Mouse (Mus musculus): ENCODE results near the gene Tmem245. TPM values are rescaled to one million over a fixed set of nuclear protein-coding genes. Genes with fewer than 3 reads are reported as not detected.
A peak's percentile ranks its signal among the peaks of the same experiment; 100 is the strongest.

Gene Tmem245
- total RNA-seq, 2 experiments from 2014 or later, result 35.7 to 46.8 TPM

GRCm38 (mm10) chr4:56865971-56866370 lies 81.3 kb downstream of the Tmem245 start:
- DNase-seq (ENCODE audit: low spot score in 2 of 2), result no peak

- peak; percentile 82 to 92 for DNase-seq (ENCODE audit: low spot score in 2 of 2)
Measured at GRCm38 (mm10) chr4:56865003-56865511, 82.2 kb downstream of the Tmem245 start, which contains the start of gene Ctnnal1. Gene Ctnnal1 (minus strand): TSS chr4:56865188.

- DNase-seq (ENCODE audit: low spot score in 2 of 2), result peak in 1 of 2 experiments; percentile 51
Measured at GRCm38 (mm10) chr4:56864417-56865001, 82.7 kb downstream of the Tmem245 start.

GRCm38 (mm10) chr4:56864016-56864415 lies 83.2 kb downstream of the Tmem245 start:
- DNase-seq (ENCODE audit: low spot score in 2 of 2), result no peak

GRCm38 (mm10) chr4:56861551-56861950 lies 85.7 kb downstream of the Tmem245 start:
- no peak for DNase-seq (ENCODE audit: low spot score in 2 of 2)

- no peak for DNase-seq (ENCODE audit: low spot score in 2 of 2)
Measured at GRCm38 (mm10) chr4:56858733-56859132, 88.5 kb downstream of the Tmem245 start.

- no peak for DNase-seq (ENCODE audit: low spot score in 2 of 2)
Measured at GRCm38 (mm10) chr4:56856371-56856949, 90.8 kb downstream of the Tmem245 start.

GRCm38 (mm10) chr4:56855935-56856334 lies 91.3 kb downstream of the Tmem245 start:
- no peak for DNase-seq (ENCODE audit: low spot score in 2 of 2)

- DNase-seq (ENCODE audit: low spot score in 2 of 2), result no peak
Measured at GRCm38 (mm10) chr4:56850724-56851123, 96.5 kb downstream of the Tmem245 start.

- no peak for DNase-seq (ENCODE audit: low spot score in 2 of 2)
Measured at GRCm38 (mm10) chr4:56848044-56848443, 99.2 kb downstream of the Tmem245 start.

GRCm38 (mm10) chr4:56847400-56847799 lies 99.8 kb downstream of the Tmem245 start:
- no peak for DNase-seq (ENCODE audit: low spot score in 2 of 2)

GRCm38 (mm10) chr4:56845896-56846533 lies 101.2 kb downstream of the Tmem245 start:
- DNase-seq (ENCODE audit: low spot score in 2 of 2), result no peak

- no peak for DNase-seq (ENCODE audit: low spot score in 2 of 2)
Measured at GRCm38 (mm10) chr4:56844911-56845310, 102.3 kb downstream of the Tmem245 start.

GRCm38 (mm10) chr4:56843963-56844362 lies 103.3 kb downstream of the Tmem245 start:
- DNase-seq (ENCODE audit: low spot score in 2 of 2), result no peak

GRCm38 (mm10) chr4:56842501-56842900 lies 104.7 kb downstream of the Tmem245 start:
- DNase-seq (ENCODE audit: low spot score in 2 of 2), result no peak

- no peak for DNase-seq (ENCODE audit: low spot score in 2 of 2)
Measured at GRCm38 (mm10) chr4:56840297-56840696, 106.9 kb downstream of the Tmem245 start.

GRCm38 (mm10) chr4:56837661-56838060 lies 109.6 kb downstream of the Tmem245 start:
- no peak for DNase-seq (ENCODE audit: low spot score in 2 of 2)

GRCm38 (mm10) chr4:56831998-56832397 lies 115.2 kb downstream of the Tmem245 start:
- DNase-seq (ENCODE audit: low spot score in 2 of 2), result no peak

GRCm38 (mm10) chr4:56831013-56831609 lies 116.1 kb downstream of the Tmem245 start:
- DNase-seq (ENCODE audit: low spot score in 2 of 2), result no peak

- no peak for DNase-seq (ENCODE audit: low spot score in 2 of 2)
Measured at GRCm38 (mm10) chr4:56829511-56829921, 117.7 kb downstream of the Tmem245 start.

GRCm38 (mm10) chr4:56828932-56829331 lies 118.3 kb downstream of the Tmem245 start:
- DNase-seq (ENCODE audit: low spot score in 2 of 2), result no peak

GRCm38 (mm10) chr4:56824231-56824630 lies 123.0 kb downstream of the Tmem245 start:
- DNase-seq (ENCODE audit: low spot score in 2 of 2), result peak in 1 of 2 experiments; percentile 24

Measured in adrenal gland, adult 18-20 months (tissue).